Mouse (Mus musculus) cerebellum, adult 11 months (tissue): Measurements from ENCODE around the gene Efnb2.

Experiments used
- DNase-seq: peaks from one replicate; pipeline ENCODE4 v3.0.0; 2022

Efnb2 gene

GRCm38 (mm10) chr8:8655346-8656340, 5.4 kb downstream of the Efnb2 start:
- no peak for DNase-seq

- no peak for DNase-seq
These were observed 7.0 kb downstream of the Efnb2 start for GRCm38 (mm10) chr8:8653906-8654489.

GRCm38 (mm10) chr8:8653343-8653742, 7.7 kb downstream of the Efnb2 start:
- no peak for DNase-seq

GRCm38 (mm10) chr8:8652388-8652787, 8.7 kb downstream of the Efnb2 start:
- DNase-seq = no peak

- no peak for DNase-seq
These were observed 11.1 kb downstream of the Efnb2 start for GRCm38 (mm10) chr8:8649944-8650343.

GRCm38 (mm10) chr8:8649536-8649935, 11.5 kb downstream of the Efnb2 start:
- no peak for DNase-seq

GRCm38 (mm10) chr8:8648686-8649085, 12.4 kb downstream of the Efnb2 start:
- no peak for DNase-seq

- DNase-seq = no peak
These were observed 13.2 kb downstream of the Efnb2 start for GRCm38 (mm10) chr8:8647824-8648223.

- no peak for DNase-seq
These were observed 13.7 kb downstream of the Efnb2 start for GRCm38 (mm10) chr8:8647319-8647718.

- DNase-seq = no peak
These were observed 16.7 kb downstream of the Efnb2 start for GRCm38 (mm10) chr8:8644160-8644915.

- DNase-seq = no peak
These were observed 20.8 kb downstream of the Efnb2 start for GRCm38 (mm10) chr8:8640264-8640588.

GRCm38 (mm10) chr8:8639569-8640263, 21.3 kb downstream of the Efnb2 start:
- DNase-seq = no peak

- no peak for DNase-seq
These were observed 29.6 kb downstream of the Efnb2 start for GRCm38 (mm10) chr8:8631394-8631793.

GRCm38 (mm10) chr8:8624017-8624416, 37.0 kb downstream of the Efnb2 start:
- no peak for DNase-seq

- DNase-seq = no peak
These were observed 37.6 kb downstream of the Efnb2 start for GRCm38 (mm10) chr8:8623486-8623885.

- DNase-seq = no peak
These were observed 38.6 kb downstream of the Efnb2 start for GRCm38 (mm10) chr8:8622476-8622875.

- no peak for DNase-seq
These were observed 39.0 kb downstream of the Efnb2 start for GRCm38 (mm10) chr8:8622031-8622430.

- DNase-seq = no peak
These were observed 39.7 kb downstream of the Efnb2 start for GRCm38 (mm10) chr8:8621236-8621917.

- DNase-seq = no peak
These were observed 40.5 kb downstream of the Efnb2 start for GRCm38 (mm10) chr8:8620536-8620935.

GRCm38 (mm10) chr8:8619221-8620194, 41.5 kb downstream of the Efnb2 start:
- DNase-seq = no peak

- no peak for DNase-seq
These were observed 47.2 kb downstream of the Efnb2 start for GRCm38 (mm10) chr8:8613844-8614243.
